Mouse (Mus musculus) right cerebral cortex, postnatal 36 days (tissue): ENCODE results near the gene Bmpr1a.

Experiments used
- DNase-seq, 2 experiments: peaks; one replicate each; pipeline ENCODE4 v3.0.0; 2022; ENCODE audit warnings: low spot score in 2 of 2, mixed read lengths in 1 of 2

The Bmpr1a gene

GRCm38 (mm10) chr14:34503325-34503647, at the start of gene Bmpr1a:
Bmpr1a (minus strand) TSS chr14:34503341.
- no peak for DNase-seq

GRCm38 (mm10) chr14:34552226-34552625, 49.1 kb upstream of the Bmpr1a start:
- DNase-seq = no peak

DNA sequence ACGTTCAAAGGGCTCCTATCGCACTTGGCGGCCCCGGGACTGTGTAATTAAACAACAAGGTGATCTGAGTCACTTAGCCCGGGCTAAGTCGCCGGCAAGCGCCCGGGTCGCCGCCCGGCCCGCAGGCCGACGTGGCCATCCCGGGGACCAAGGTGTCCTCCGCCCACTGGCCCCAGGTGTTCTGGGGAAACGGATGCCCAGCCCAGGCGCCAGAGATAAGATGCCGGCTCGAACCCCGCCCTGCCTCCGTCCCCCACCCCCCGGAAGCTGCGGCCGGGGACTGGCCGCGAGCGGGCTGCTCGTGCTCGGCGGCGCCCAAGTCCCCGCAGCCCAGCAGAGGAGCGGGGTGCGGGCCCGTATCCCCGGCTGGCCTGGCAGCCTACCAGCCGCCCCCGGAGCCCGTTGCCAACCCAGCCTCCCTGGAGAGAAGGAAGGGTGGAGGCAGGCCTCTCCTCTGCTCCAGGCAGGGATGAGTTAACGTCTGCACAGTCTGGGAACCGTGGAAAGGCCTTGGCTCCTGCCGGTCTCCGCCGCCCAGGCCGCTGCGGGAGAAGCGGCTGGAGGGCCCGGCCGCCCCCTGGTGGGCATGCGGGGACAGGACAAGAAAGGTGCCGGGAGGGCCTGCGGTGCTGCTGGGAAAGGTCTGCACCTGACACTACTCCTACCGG, 46.0 kb upstream of the Bmpr1a start:
- DNase-seq = peak; percentile 63 to 65

GRCm38 (mm10) chr14:34548391-34549001, 45.4 kb upstream of the Bmpr1a start:
- peak in 1 of 2 experiments; percentile 45 for DNase-seq

- no peak for DNase-seq
Observed at GRCm38 (mm10) chr14:34544545-34544944, 41.4 kb upstream of the Bmpr1a start.

DNA sequence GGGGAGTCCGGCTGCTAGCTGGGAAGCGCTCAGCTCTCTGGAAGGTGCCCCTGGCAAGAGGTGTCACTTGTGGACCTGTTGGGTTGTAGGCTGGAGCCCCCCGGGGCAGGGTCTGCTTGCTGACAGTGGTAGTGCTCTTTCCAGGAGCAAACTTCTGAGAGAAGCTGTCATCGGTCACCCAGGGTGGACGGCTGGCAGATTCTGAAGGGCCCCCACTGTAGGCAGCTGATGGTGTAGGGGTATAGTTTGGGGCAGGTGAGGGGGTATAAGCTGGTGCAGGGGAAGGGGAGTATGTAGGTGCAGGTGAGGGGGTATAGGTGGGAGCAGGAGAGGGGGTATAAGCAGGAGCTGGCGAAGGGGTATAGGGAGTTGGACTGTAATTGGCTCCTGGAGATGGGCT, 40.9 kb upstream of the Bmpr1a start:
- no peak for DNase-seq

- DNase-seq = no peak
Observed at GRCm38 (mm10) chr14:34543596-34543995, 40.5 kb upstream of the Bmpr1a start.

- no peak for DNase-seq
Observed at GRCm38 (mm10) chr14:34541896-34542295, 38.8 kb upstream of the Bmpr1a start.

DNA sequence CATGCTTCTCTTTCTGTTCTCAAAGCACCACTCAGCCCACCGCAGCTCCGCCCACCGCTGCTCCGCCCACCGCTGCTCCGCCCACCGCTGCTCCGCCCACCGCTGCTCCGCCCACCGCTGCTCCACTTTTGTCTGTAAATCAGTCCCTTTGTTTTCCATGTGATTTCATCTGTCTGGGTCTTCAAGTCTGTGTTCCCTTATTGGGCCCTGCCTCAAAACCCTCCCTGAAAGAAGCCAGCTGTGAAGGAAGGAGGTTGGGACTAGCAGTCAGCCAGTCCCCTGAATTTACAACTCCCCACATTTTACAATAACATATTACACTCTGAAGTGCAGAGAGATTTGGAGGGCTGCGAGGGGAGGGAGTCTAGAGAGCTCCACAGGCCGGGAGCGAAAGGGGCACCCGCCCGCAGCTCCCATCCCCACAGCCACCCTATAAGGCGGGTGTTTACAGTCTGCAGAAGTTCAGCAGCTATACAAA, 37.6 kb upstream of the Bmpr1a start:
- no peak for DNase-seq

DNA sequence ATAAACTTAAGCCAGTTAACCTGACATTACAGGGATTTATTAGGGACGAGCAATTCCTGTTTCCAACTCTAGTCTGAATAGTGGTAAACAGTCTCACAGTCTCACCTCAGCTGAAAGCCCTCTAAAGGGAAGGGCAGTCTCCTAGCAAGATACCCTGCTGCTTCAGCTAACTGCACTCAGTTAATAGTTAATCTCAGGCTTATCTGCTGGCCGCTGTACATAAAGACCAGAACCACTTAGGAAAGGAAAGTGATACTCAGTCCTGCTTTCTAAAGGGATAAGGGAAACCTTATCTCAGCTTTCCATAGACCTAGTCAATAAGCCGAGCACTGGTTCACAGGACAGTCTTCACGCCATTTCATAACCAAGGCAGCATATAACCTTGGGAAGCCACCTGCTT, 32.7 kb upstream of the Bmpr1a start:
- DNase-seq = no peak

GRCm38 (mm10) chr14:34533537-34533936, 30.4 kb upstream of the Bmpr1a start:
- no peak for DNase-seq

DNA sequence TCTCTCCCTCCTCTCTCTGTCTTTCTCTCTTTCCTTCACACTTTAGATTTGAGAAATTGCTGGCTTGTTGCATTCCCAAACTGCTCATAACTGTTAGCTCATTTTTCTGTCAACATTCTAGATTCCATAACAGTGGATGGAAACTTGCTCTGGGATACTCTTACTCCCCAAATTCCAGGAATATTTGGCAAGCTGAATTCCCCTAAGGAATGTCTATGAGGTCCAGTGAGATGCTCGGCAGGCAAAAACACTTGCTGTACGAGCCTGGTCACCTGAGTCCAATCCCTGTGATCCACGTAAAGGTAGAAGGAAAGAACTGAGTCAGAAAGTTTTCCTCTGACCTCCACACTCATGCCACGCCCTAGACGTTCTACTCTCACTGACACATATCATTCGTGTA, 29.4 kb upstream of the Bmpr1a start:
- no peak for DNase-seq

DNA sequence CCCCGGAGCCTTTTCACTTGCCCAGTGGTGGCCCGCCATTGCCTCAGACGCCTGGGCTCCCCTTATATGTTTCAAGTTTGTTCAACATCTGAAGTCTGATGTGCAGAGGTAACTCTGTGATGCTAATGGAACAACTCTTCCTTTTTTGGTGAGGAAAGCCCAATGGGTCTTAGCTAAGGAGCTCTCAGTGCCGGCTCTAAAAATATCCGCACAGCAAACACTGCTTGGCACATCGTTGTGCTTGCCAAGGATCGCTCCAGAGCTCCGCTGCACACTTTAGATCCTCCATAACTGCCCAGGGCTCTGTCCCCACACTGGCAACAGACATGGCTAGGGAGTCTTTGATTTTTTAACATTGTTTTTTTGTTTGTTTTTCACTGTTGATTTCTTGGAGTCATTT, 25.7 kb upstream of the Bmpr1a start:
- DNase-seq = no peak

DNA sequence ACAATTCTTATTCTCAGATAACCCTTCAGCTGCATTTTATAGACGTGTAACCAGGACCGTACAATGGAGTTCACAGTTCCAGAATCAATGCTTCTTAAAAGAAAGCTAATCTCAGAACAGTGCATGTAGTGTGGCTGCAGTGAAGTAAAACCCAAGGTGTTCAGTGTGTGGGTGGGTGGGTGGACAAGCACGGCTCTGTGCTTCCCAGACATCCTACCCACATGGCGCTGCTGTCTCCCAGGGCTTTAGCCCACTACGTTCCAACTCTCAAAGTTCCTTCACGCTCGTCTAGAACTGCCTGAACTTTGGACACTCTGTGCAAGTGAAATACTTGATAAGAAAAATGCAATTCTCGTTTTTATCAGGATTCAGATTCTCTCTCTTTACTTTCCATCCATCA, 19.6 kb upstream of the Bmpr1a start, which contains the start of gene 9230112D13Rik:
Gene 9230112D13Rik, minus strand, starts transcription at position 101 of the 400 bp plus-strand sequence.
- DNase-seq = no peak

DNA sequence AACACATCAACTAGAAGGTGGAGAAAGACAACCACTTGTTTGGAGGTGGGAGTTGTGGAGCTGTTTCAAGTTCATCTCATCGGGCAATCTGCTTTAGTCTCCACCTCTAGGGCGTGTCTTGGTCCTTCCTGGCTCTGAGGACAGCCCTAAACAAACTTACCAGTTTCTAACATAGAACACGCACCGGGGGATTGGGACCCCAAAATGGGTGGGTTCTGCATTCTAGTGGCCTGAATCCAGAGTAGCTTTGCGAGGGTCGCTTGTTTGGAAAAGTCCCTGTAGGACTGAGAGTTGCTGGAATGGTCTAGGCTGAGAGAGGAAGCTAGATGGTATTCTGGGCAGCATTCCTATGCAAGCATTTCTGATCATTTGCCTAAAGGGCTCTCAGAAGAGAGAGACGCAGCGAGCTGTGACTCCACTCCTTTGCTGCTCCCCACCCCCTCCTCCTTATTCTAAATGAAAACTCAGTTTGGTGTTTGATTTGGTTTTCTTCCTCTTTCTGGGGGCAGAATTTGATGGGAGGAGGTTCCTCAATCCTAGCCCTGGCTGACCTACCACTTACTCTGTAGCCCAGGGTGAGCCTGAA, 14.9 kb upstream of the Bmpr1a start:
- DNase-seq = no peak

- DNase-seq = no peak
Observed at GRCm38 (mm10) chr14:34516960-34517577, 13.9 kb upstream of the Bmpr1a start.

GRCm38 (mm10) chr14:34515860-34516259, 12.7 kb upstream of the Bmpr1a start:
- no peak for DNase-seq

GRCm38 (mm10) chr14:34514120-34514519, 11.0 kb upstream of the Bmpr1a start:
- no peak for DNase-seq

DNA sequence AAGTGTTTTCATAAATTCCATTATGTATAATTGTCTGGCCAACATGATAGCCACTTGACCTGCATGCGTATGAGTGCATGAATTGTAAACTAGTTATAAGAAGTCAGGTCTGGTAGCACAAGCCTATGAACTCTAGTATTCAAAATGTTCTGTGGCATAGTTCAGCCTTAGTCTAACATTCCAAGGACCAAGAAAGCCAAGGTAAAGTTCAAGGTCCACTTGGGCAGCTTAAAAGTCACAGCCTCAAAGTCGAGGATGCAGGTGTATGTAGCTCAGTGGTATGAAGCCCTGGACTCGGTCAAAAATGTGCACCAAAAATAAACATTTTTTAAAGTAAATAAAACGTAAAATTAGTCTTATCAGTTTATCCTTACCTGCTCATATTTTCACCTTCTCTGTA, 9.5 kb upstream of the Bmpr1a start:
- DNase-seq = no peak

DNA sequence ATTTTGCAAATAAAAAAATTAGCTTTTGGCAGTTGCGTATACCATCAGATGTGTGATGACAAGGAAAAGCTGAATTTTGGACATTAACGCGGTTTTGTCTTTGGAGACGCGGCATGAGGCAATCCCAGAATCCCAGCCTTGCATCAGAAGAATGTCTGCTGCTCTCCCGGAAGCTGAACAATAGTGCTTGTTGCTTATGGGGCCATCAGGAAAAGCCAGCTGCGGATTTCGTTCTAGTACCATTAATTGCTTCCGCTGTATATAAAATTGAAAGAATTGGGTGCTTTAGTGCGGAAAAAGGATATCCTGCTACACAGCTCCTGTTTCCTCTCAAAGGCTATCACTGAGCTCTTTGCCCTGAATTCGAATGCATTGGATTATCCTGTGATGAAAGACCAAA, 8.8 kb upstream of the Bmpr1a start:
- DNase-seq = no peak

DNA sequence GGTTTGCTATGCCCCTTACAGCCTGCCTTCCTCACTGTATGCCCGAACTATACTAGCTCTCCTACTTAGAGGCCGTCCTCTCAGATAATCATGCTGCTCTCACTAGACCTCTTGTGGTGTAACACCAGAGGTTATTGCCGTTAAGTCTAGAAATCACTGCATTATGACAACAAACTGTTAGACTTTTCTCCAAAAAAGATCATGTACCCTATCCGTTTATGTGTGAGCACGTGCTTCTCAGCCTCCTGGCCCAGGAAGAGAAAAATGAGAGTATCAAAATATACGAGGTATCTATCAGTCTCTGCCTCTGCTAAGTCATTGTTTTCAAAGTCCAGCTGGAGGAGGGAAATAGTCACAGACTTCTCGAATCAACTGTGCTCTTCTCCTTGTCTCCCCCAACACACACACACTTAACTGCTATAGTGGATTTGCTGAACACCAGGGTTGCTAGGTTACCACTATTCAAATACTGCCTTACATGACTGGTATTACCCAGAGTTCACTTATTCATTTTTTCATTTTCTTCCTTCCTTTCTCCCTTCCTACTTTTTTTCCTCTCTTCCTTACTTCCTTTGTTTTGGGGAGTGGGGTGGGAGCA, 5.8 kb upstream of the Bmpr1a start:
- DNase-seq = no peak

- DNase-seq = no peak
Observed at GRCm38 (mm10) chr14:34508187-34508840, 5.2 kb upstream of the Bmpr1a start.
